Mouse (Mus musculus) inflammation-experienced regulatory T-cells, adult 6 months (primary cell): ENCODE data around the gene Rbms3. TPM values are rescaled to one million over a fixed set of nuclear protein-coding genes. Genes with fewer than 3 reads are reported as not detected.

Experiments used
- ATAC-seq: one replicate; pipeline ENCODE4 v1.8.0; 2017
- polyA plus RNA-seq, 3 experiments: library from polyadenylated mRNA; unstranded; fragments of 100-300 nt; shearing (Covaris generic); gene quantifications; one replicate each; pipeline ENCODE4 v1.2.1; 2017

Rbms3 gene
- polyA plus RNA-seq, 3 experiments from 2014 or later, result not detected

DNA sequence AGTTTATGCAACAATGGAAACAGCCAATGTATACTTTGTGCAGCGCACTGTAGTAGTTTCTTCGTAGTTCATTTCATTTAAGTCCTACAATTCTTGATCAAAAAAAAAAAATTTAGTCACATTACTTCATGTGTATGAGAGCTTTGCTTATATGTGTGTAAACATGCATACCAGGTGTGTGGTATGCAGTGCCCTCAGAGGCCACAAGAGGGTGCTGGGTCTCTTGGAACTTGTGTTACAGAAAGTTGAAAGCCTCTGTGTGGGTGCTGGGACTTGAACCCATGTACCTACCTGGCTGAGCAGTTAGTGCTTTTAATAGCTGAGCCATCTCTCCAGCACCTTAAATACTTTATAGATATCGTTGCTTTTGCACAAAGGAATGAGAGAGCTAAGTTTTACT, 655.6 kb downstream of the Rbms3 start:
- no peak for ATAC-seq

DNA sequence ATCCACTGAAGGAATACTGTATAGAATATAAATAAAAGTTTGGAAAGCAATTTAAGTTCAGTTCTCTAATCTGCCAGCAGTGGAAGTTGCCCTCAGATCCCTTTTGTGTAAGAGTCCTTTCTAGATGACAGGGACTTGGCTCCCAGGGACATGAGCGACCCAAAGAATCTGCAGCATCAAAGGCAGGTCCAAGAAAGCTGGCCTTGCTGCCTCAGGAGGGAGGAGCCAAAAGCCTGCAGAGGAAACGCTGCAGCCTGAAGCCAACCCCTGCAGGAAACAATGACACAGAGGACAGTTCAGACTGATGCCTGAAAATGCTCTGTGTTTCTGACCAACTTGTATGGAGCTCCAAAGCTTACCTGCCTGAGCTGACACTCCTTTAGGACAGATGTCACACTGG, 656.1 kb downstream of the Rbms3 start:
- no peak for ATAC-seq

DNA sequence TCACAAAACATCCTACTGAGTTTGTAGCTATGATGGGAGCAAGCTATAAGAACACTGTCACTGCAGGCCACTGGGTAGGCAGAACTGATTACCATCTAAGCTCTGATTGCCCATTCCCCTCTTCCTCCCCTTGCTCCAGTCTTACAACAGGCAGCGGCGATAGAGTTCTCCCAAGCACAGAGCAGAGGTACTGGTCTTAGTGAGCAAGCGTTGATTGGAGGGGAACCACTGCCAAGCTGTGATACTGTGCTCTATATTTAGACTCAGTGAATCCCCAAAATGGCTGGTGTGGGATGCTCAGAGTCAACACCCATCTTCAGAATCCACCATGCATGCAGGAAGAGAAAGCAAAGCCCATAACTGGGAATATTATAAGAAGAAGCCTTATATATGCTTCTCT, 662.4 kb downstream of the Rbms3 start:
- ATAC-seq, result no peak

DNA sequence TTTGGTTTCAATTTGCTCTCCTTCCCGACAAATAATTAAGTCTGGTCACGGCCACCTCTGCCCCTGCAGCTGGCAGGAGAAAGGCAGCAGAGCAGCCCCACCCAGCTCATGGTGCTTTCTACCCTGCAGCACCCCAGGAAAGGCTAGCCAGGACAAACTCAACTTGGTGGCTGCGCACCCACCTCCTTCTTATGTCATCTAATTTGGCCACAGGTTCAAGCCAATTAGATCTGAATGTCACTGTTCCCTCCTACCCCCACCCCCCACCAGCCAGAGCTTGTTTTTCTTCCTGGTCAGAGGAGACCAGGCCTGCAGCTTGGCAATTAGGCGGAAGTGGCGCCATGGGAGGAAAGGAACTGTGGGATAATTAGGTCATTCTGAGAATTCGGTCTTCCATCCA, 664.0 kb downstream of the Rbms3 start:
- no peak for ATAC-seq

DNA sequence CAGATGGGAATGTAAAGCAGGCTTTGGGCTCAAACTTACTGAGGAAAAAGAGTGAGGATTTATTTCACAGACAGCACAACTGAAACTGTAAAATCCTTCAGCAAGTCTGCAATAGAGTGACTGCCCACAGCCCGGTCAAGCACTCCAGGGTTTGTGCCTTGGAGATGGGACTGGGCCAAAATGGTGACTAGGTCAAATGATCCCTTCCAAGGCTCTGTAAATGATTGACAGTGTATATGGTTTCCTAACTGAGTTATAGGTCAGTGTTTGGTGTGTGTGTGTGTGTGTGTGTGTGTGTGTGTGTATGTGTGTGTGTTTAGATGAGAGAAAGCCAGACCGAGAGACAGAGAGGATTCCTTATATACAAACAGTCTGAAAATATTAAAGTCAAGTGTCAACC, 673.6 kb downstream of the Rbms3 start:
- ATAC-seq, result no peak

DNA sequence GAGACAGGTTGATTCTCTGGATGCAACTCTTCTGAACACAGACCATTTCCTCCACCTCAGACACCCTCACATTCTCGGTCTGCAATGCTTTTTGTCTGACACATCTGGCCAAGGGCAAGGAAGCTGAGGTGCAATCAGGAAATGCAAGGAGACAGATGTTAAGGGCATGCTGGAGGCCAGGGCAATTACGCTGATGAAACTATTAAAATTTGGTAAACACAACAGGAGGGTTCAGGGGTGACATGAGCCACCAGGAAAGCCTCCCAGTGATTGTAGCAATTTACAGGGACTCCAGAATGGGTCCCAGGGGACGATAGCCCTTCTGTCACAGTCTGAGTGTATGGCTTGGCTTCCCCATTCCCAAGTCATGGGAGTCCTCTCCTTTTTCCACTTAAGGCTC, 681.5 kb downstream of the Rbms3 start:
- ATAC-seq, result no peak

DNA sequence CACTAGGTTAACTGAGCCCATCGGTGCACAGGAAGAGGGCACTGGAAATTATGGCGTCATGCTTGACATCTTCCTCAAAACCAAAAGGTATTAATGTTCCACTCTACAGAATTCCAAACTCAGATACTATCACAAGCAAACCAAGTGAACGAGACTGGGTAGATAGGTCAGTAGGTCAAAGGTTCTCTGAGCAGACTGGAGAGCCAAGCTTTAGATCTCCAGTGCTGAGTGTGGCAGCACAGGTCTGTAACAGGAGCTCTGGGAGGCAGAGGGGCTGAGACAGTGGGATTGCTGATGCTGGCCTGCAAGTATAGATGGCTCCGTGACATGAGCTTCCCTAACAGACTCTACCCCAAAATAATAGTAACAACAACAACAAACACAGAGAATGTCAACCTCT, 682.3 kb downstream of the Rbms3 start:
- ATAC-seq, result no peak

DNA sequence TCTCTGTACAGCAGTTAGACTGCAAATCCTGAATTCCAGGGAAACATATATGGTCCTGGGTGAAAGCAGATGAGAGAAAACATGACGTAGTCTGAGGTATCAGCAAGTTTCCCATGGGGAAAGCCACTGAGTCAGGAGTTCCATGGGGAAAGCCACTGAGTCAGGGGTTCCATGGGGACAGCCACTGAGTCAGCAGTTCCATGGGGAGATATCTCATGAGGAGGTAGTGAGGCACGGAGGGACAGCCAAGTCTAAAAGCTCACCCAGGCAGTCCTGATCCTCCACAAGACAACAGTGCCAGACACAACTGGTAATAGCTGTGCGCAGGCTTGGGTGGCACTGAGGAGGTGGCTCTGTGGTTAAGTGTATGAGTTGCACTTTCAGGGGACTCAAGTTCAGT, 682.9 kb downstream of the Rbms3 start:
- ATAC-seq, result no peak

DNA sequence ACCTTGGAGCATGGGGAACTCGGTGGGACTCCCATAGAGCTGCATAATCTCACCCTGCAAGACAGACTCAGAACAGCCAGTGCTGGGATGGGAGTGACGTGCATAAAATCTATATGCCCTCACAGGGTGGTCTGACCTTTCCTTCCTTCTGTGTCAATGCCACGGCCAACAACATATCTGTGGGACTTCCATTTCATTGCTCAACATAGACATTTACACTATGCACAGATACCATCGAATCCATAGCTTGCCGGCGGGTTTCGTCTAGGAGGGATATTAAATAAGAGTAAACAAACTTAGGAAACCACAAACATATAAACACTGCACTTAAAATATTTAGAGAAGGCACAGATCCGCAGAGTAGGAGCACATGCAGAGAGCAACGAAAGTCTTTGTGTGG, 684.0 kb downstream of the Rbms3 start:
- no peak for ATAC-seq

DNA sequence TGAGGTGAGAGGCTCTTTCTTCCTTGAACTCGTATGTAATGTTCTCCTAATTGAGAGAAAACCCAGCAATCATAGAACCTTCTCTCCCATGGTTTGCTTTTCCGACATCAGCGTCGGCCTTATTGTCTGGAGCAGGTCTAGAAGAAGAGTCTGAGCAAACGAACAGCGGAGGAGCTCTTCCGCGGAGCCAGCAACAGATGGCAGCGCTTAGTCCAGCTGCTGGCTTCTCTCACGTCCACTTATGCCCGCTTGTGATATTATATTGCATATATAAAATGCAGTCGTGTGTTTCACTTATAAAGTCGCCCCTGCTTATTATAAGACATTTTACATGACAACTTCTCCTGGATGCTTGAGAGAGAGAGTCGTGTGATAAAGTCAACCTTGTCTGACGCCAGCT, 685.8 kb downstream of the Rbms3 start:
- ATAC-seq, result no peak

DNA sequence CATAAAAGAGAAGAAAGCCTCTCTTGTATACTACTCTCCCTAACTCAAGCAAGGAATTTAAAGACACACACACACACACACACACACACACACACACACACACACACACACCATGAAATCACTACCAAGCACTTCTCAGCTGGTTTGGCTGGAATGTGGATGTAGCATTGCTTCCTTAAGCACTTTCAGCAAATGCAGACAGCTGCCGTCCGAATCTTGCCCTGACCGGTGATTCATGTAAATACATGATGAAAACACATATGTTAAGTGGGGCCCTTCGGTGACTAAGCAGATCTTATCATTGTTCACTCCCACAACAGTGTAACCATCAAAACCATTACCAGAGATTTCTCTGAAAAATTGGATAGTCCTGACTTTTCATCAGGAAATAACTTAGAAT, 688.6 kb downstream of the Rbms3 start:
- ATAC-seq, result no peak

DNA sequence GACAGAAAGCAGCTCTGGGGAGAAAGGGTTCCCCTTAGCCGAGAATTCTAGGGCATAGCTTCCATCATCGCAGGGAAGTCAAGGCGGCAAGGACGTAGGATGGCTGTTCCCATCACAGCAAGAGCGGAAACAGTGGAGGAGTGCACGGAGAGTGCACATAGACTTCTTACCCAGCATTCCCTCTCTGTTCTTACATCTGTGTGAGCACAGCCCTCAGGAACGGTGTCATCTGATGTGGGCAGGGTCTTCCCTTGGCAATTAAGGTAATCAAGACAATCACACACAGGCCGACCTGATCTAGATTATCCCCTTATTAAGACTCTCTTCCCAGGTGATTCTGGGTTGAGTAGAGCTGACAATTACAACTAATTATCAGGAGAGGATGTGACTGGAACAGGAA, 689.0 kb downstream of the Rbms3 start:
- no peak for ATAC-seq

DNA sequence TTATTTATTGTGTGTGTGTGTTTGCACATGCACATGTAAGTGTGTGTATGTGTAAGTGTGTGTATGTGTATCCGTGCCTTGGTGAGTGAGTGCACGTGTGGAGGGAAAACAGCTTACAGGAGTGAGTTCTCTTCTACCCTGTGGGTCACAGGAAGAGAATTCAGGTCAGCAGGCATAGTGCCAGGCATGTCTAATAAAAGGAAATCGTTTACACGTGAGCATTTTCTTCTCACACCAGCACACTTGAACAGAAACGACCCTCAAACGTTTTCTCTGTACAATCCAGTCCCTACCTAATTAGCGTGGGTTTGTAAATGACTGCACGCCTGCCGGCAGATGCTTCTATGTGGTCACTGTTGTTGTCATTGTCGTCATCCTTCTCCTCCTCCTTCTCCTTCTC, 701.4 kb downstream of the Rbms3 start:
- no peak for ATAC-seq

DNA sequence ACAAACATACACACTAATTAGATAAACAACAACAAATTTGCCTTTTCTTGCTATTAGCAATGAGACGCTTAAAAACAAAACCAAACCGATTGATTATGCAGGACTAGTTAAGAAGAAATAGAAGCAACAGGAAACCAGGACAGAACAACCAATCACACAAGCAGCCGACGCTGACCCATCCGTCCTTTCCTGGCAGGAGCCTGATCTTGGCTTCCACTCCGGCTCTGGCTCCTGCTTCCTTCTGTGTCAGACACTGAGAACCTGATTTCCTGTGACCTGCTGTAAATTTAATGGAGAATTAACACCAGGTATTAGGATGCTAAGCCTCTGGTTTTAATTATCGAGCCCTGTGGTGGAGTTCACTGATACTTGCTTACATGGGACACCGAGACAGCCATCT, 706.6 kb downstream of the Rbms3 start:
- ATAC-seq, result no peak

DNA sequence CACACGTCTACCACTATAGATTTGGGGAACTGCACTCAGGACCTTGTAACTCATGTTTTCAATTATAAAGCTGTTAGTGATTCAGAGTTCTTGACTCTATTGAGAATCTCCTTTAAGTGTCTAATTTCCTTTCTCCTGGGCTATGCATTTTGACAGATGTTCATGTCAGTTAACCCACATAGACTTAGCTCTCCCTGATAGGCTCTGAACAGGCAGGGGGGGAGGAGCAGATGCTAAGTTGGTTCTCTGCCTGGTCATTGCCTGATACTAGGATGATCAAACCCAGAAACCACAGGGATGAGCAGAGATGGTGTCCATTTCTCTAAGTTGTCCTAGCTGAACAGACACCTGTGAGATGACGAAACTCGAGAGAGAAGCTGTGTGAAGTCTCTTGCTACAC, 707.2 kb downstream of the Rbms3 start:
- no peak for ATAC-seq

DNA sequence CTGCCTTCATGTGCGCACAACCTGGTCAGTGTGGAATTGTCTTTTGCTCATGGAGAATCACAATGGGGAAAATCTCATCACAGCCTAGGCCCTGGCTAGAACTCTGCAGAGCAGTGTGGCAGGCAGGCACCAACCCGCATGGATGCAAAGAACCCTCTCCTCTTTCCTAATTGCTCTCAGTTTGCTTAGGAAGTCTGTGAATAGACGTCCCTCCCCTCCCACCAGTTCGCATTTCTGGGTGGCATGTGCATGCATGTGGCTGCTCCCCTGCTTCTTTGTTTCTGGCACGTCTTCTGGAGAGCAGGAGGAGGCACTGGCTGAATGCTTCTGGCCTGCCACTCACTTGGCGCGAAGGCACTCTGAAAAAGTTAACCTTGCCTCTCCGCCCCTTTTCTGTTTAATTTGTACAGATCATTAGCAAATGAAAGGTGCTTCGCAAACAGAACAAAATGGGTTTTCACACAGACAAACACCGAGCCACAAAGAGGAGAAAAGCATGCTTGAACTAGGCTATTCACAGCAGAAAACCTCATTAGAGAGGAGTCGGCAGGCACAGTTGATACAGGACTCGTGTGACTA, 710.2 kb downstream of the Rbms3 start:
- no peak for ATAC-seq

DNA sequence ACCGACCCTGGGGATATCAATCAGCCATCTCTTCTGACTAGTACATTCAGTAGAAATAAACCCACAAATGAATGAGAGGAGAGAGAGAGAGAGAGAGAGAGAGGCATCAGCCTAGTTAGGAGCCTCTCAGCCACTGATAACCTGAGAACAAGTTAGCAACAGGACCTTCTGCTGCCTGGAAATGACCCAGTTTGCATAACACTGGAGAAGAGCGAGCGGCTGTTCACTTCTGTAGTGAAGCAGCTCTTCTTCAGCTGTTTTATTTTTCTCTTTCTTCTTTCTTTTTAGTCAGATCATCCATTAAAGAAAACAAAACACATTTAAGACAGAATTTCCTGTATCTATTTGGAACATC, 717.2 kb downstream of the Rbms3 start:
- ATAC-seq, result no peak

DNA sequence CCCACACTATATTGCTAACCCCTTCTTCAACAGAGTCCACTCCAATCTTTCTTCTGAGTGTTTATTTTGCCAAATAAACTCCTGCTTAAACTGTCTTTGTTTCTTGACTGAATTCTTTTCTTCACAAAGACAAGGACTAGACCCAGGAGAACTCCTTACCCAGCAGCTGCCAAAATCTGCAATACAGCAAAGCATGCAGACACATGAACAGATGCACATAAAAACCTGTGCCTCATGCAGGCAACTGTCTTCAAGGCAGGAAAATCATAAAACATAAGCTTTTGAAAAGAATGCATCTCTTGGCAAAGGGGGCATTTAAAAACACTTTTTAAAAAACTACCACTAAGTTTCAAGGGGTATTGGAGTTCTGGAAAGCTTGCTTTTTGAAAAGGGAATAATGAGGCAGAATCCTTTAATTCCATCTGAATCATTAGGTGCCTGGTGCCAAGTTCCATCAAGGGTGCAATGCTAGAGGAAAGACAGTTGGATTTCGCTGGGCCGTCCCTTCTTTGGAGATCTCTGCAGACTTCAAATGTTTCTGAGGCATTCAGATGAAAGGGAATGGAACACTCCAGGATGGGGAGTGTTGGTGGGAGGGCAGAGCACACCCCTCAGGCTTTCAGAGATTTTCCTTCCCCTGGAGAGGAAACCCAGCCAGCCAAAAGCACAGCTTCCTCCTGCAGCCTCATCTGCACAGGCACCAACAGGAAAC, 717.8 kb downstream of the Rbms3 start:
- no peak for ATAC-seq

DNA sequence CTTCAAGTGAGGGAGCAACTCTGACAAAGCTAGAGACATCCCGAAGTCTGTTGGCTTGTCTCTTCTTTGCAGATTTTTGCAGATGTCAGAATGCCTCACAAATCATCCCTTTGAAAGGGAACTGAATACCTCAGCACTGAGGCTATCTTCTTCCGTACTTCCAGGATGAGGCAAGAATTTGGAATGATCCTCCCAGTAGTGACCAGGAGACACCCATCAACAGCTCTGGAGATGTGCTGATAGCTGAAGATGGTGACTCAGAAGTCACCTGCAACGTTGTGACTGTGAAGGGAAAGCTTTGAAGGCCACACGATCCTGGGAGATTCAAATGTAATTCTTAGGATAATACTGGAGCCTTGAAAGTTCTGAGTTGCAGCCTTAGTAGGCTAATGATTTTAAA, 720.2 kb downstream of the Rbms3 start:
- no peak for ATAC-seq

DNA sequence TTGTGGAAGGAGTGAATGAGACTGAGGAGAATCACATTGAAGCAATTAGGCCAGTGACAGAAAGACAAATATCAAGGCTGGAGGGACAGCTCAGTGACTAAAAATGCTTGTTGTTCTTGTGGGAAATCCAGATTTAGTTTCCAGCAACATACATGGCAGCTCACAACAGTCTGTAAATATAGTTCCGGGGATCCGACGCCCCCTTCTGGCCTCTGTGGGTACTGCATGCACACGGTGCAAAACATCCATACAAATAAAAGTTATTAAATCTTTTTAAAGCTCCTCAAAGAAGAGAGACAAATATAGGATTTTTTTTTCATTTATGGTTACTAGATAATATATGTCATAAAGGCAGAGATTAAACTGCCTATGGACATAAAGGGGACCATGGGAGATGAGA, 722.8 kb downstream of the Rbms3 start:
- ATAC-seq, result no peak

DNA sequence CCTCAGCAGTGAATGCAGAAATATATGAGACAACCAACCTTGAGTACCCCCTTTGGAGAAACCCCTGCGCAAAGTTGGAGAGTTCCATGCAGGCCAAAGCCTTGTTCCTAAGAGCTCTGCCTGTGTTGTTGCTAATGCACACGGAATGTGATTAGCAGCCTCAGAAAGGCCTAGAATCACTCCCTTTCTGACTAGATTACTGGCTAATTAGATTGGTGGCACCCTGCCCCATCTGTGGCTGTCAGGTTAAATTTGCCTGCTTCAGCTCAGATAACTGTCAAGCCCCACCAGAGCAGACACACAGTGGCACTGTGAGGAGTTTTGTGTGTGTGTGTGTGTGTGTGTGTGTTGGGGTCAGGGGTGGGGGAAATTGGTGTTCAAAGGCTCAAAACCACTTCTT, 724.1 kb downstream of the Rbms3 start:
- no peak for ATAC-seq

DNA sequence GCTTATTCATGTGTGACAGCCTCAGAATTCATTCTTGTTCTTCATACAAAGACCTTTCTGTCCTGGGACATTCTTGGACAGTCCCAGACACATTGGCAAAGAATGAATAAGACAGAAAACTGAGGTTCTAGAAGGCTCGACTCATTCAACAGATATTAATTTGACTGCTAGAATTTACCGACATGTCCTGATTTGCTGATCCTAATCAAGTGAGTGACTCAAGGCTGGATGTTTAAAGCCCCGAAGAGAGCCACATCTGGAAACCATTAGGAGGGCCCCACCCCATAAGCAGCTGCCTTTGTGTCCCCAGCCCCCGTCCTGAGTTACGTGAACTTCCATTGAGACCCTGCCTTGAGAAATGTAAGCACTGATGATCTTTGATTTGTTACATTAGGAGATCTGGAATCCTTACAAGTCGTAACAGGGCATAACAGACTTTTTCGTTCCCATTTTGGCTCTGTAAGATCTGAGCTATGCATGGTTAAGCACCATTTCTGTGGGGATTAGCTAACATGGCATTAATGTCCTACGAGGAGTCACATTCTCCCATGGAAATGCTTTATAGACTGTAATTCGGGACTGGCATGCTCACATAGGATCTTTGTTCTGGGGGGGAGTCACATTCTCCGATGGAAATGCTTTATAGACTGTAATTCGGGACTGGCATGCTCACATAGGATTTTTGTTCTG, 726.3 kb downstream of the Rbms3 start:
- no peak for ATAC-seq

DNA sequence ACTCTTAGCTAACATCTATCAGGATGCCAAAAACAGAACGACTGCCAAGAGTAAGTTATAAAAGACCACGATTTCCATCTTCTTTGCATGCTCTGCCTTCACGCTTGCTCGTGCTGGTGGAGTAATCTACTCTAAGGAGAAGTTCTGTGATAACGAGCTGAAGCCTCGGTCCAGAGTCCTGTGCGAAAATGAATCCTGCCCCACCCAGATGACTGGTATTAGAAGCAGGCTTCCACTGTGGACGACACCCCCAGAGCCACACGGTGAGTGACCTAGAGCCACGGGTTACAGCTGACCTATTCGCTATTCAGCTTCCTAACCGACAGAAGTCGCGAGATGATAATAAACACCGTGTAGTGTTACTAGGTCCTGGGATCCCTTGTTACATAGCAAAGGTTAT, 730.3 kb downstream of the Rbms3 start:
- no peak for ATAC-seq

DNA sequence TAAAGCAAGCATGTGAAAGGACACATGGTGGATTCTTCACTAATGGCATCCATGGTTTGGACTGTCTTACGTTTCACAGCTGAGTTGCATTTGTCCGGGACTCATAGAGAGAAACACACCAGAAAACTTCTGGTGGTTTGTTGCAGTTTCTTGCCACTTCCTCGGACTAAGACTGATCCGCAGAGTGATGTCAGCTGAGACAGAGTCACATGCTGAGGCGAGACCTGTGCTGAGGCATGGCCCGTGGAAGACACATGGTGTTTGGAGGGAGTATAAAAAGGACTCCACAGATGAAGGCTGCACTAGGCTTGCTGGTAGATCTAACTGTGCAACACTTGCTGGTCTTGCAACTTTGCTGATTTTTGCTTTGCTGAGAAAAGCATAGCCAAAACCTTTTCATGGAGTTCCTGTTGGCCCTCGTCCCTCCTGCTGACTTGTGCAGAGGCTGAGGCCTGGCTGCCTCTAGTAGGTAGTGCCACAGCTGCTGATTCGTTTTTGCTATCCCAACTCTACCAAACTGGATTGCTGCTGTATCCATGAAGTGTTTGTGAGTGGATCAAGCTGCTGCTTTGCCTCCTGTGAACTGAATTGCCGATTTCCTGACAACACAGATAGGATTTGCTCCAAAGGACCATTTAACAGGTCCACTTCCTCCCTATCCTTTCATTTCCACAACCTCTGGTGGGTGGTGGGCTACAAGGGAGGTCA, 742.6 kb downstream of the Rbms3 start:
- no peak for ATAC-seq
